Mouse (Mus musculus) embryonic stem cell, embryonic (primary cell): ENCODE data around the gene Lrpprc.

Experiments
- CTCF ChIA-PET, 4 experiments: fragments of 300-600 bp in 2 of 4; fragments of 350-600 bp in 2 of 4; sonication (Branson Sonifier 250); formaldehyde crosslinking; loops; one replicate each; lab custom pipeline; 2022; ENCODE audit warnings: inconsistent platforms in 2 of 4; lab: Charles Lee
- POLR2A ChIA-PET, 4 experiments: fragments of 300-600 bp in 2 of 4; fragments of 350-600 bp in 2 of 4; sonication (Branson Sonifier 250); formaldehyde crosslinking; loops; one replicate each; lab custom pipeline; 2022; ENCODE audit warnings: antibody characterized with exemption in 4 of 4, inconsistent platforms in 1 of 4; lab: Charles Lee

Gene Lrpprc

DNA sequence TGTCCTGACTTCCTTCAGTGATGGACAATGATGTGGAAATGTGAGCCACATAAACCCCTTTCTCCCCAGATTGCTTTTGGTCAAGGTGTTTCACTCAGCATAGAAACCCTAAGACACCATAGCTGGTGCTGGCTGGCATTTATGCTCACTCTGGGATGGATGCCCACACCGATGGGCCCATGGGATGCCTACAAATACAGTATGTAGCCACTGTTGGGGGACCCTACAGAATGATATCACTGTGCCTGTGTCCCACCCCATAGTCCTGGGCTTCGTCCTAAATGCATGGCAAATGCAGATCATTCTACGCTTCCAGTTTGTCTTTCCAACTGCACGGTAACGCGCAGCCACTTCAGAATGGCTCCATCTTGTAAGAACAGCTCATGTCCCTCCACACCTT, 10.3 kb downstream of the Lrpprc start:
- POLR2A ChIA-PET: interaction anchor here in 2 of 4 experiments (1.6 to 1.7 kb wide), 2 partner anchors 11 to 12 kb away, joined by 5 to 6 read pairs; no protein-coding TSS in a partner anchor
- CTCF ChIA-PET: no interaction called here

DNA sequence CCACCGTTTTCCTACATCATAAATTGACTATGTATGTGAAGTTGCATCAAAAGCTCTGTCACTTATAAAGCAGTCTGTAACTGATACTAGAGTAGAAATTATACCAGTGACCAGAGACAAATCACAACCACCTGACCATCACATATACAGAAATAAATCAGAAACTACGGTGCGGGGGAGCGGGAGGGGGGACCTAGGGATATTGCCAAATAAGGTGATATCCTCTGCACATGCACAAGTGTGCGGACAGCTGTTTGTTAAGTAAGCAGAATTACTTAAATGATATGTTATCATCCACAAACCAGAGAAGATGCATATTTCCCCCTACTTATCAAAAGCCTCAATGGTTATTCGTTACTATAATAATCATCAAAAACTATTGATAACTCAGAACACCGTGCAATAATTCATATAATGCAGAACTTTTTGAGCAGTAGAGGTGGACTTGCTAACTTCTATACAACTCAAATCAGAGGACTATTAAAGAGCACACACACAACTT, 12.1 kb downstream of the Lrpprc start:
- CTCF ChIA-PET: no interaction called here

DNA sequence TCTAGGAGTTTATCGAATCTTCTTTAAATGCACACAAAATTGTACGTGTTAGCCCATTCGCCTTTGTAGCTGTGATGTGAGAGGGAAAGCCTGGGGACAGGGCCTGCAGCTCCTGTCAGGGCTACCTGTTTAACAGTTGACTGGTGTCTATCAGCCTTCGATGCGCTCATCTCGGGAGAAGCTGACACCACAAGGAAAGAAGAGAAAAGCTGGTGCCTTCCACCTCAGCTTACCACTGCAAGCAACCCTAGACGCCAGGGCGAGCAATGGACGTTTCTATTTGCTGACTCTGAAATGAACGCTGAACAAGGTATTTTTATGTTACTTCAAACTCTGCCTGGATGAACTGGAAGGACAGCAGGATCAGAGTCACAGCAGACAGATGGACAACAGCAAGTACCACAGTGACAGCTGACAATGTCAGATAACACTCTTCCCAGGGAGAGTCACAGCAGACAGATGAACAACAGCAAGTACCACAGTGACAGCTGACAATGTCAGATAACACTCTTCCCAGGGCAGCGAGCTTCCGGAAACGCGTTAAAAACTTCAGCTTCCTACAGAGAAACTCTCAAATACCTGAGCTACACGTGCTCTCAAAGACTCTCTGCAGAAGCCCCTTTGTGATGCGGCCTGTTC, 14.1 kb downstream of the Lrpprc start:
- CTCF ChIA-PET: no interaction called here
- POLR2A ChIA-PET: interaction anchor here in 2 of 4 experiments (0.6 to 3.7 kb wide), 3 partner anchors 8 to 851 kb away, joined by 3 to 16 read pairs (median 3); no protein-coding TSS in a partner anchor

More for the DNA sequence above, 12.1 kb downstream of the Lrpprc start:
- POLR2A ChIA-PET: interaction anchor here in 1 of 4 experiments (0.6 to 1.8 kb wide), 4 partner anchors 9 to 47 kb away, joined by 3 to 6 read pairs (median 3); no protein-coding TSS in a partner anchor

DNA sequence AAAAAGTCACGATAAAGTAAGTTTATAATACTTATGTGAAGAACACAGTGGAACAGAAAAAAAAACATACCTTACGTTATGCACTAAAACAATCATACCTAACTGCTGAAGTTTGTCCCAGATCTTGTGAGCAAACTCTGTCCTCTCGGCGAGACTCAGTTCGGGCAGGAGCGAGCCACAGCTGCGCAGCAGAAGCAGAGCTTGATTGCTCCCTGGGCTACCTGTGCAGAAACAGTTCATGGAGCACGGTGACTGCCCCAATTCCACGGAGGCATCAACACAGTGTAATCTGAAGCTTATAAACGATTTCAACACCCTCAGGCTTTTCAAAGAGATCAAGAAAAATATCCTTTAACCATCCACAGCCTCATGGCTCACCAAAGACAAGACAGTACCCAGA, 15.3 kb downstream of the Lrpprc start:
- CTCF ChIA-PET: no interaction called here
- POLR2A ChIA-PET: interaction anchor here in 1 of 4 experiments (0.7 to 3.7 kb wide), 6 partner anchors 10 to 186 kb away, joined by 3 to 16 read pairs (median 3); no protein-coding TSS in a partner anchor

DNA sequence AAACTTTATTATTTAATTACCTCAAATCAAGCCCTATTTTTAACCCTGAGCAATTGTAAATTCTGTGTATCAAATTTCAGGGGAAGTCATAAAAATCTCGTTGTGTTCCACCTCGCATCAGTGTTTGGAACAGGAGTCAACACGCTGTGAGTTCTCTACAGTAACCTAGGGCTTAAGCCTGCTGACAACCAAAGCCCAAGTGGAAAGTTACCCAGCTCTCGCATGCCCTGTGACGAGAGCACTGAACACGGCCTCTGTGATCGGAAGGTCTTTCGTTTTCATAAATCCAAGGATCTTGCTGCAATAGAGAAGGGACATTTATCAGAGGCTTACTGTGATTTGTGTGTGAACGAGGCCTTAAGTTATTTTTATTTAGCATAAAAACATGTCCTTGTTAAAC, 18.7 kb downstream of the Lrpprc start:
- ChIA-PET POLR2A (interaction anchor here in 1 of 4 experiments (0.7 to 1.1 kb wide), 2 partner anchors 10 to 54 kb away, joined by 3 read pairs; no protein-coding TSS in a partner anchor), CTCF (no interaction called here)

DNA sequence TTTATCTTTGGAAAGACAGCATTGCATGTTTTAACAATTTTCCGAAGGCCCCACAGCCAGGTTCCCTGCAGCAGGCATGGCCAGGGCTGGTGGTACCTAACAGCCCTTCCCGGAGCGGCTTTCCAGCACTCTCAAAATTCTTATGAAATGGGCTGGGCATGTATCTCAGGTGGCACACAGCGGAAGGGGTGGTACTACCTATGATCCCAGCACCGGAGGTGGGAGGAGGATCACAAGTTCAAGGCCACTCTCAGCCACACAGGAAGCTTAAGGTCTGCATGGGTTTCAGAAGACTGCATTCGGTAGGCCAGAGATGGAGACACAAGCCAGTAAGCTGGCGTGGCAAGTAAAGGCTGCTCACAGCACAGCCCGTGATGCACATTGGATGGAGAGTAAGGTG, 31.6 kb downstream of the Lrpprc start:
- POLR2A ChIA-PET: interaction anchor here in 2 of 4 experiments (0.8 to 1.8 kb wide), 6 partner anchors 10 to 47 kb away, joined by 3 to 5 read pairs (median 3); no protein-coding TSS in a partner anchor
- CTCF ChIA-PET: interaction anchor here in 1 of 4 experiments (0.6 kb wide), 1 partner anchor 38 kb away, joined by 3 read pairs; no protein-coding TSS in a partner anchor

DNA sequence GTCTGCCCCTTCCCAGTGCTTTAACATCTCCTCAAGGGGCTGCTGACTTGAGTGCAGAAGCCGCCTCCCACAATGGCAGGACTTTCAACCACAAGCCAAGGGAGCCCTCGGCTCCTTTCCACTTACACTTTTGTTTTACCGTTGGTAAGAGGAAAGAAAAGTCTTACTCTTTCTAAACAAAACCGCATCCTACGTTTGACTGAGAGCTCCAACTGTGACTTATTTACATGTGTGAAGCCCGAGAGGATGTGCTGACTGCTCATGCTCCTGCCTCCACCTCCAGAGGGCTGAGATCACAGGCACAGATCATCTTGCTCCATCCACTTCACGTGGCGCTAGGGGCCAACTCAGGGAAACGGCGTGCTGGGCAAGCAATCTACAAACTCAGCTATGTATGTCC, 32.2 kb downstream of the Lrpprc start:
- POLR2A ChIA-PET: interaction anchor here in 2 of 4 experiments (0.7 to 1.3 kb wide), 8 partner anchors 14 to 58 kb away, joined by 3 to 4 read pairs (median 3); no protein-coding TSS in a partner anchor
- CTCF ChIA-PET: interaction anchor here in 1 of 4 experiments (0.9 to 1.8 kb wide), 2 partner anchors 27 to 247 kb away, joined by 3 to 4 read pairs; partner anchors contain the start of gene Plekhh2

DNA sequence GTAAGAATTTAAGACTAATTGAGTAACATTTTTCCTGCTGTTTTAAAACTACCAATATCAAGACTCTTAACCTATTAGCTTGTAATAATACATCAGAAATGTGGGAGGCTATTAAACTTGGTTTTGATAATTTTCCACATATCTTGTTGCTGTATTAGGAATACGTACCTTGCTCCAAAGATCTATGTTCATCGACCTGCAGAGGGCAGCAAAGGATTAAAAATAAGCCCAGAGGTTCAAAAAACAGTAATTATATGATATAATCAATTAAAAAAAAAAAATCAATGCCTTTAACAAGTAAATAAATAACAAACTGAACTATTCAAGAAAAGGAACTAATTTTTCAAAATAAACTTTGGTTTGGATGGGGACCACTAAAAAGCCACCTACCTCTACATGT, 34.5 kb downstream of the Lrpprc start:
- CTCF ChIA-PET: interaction anchor here in 1 of 4 experiments (1.0 kb wide), 1 partner anchor 29 kb away, joined by 3 read pairs; no protein-coding TSS in a partner anchor
- POLR2A ChIA-PET: interaction anchor here in 2 of 4 experiments (0.8 to 1.8 kb wide), 5 partner anchors 12 to 410 kb away, joined by 3 to 5 read pairs (median 3); partner anchors contain the start of gene Lrpprc (in 1 of the 2)

DNA sequence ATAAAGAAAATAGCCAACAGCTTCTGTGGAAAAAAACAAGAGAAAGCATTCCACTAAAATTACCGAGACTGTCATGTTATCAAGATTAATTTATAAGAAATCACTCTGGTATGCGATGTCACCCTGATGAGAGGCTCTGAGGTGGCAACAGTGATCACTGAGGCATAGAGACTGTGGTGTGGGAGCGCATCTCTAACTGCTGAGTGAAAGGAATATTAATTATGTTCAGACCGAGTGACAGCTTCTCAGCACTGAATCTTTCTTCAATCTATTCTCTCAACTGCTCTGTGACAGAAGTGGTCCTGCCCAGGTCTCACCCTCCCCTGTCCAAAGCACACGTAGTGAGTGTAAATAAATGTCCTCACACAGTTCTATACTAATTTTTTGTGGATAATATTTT, 37.1 kb downstream of the Lrpprc start:
- ChIA-PET CTCF (no interaction called here), POLR2A (no interaction called here)

DNA sequence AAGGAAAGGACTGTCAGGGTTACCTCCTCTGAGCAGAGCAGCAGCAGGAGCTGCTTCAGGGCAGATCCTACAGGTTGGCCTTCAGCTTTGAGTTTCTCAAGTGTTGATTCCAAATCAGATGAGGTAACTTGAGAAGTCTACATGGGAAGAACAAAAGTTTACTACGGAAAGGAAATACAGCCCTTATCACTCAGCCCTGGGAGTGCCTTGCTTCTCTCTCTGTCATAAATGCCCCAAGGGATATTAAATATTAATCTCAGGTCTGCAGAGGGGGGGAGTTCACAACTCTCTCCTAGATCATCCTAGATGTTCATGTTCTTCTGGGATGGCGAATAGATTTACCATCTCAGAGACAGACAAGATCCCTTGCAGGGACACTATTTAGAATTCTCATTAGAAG, 38.3 kb downstream of the Lrpprc start:
- ChIA-PET CTCF (no interaction called here), POLR2A (no interaction called here)

DNA sequence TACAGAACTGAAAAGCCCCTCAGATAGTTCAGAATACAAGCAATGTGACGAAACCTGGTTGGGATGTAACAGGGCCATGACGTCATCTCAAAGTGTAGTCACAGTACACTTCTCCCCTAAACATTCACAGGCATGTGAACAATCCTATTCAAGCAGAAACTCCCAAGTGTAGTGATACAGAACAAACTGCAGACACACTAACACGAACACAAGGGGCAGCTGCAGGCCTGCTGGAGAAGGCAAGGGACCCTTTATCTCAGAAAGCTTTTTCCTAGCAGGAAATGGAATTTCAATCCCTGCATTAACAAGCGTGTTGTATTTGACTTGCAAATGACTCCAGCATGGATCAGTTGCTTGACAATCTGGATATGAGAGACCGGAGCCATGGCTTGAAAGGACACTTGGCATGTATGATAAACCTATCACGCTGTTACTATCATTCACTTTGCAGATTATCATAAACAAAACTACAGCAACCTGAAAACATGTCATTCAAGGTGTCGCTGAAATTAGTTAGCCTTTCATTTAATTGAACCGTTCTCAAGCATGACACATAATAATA, 38.9 kb downstream of the Lrpprc start:
- ChIA-PET POLR2A (no interaction called here), CTCF (no interaction called here)

DNA sequence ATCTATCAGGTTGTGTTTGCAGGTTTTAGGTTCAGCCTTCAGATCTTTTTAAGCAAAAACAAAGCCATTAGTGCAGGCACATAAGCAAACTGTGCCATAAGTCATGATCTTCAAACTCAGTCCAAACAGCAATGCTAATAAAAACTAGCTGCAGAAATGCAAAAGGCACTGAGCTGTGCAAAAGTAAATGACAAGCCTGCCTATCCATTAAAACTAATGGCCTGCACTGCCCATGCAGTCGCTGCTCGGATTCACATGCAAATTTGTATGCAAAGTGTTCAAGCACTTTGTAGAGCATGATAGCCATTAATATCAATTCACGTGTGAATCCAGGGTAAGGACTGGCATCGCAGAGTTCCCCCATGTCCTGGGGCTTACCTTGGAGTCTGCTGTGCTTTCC, 40.5 kb downstream of the Lrpprc start:
- ChIA-PET CTCF (interaction anchor here in 2 of 4 experiments (0.6 to 1.2 kb wide), 2 partner anchors 35 to 884 kb away, joined by 3 read pairs; no protein-coding TSS in a partner anchor), POLR2A (interaction anchor here in 2 of 4 experiments (0.7 to 1.6 kb wide), 2 partner anchors 13 to 108 kb away, joined by 3 to 5 read pairs; no protein-coding TSS in a partner anchor)

DNA sequence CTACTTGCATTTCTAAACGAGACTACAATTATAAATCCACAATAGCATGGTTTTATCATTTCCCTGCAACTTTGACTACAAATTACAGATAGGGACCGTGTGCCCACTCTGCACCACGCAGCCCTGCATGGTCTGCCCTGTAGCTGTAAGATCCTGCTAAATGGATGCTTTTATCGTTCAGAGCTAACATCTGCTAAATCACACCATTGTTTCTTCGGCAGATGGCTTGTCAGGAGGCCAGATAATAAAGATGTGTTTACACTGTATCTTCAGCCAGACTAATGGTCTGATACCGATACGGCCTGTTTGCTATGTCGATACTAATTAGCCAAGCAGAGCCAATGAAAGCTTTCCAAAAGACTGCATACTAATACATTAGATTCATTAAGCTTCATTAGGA, 41.3 kb downstream of the Lrpprc start:
- ChIA-PET POLR2A (interaction anchor here in 2 of 4 experiments (0.9 to 1.6 kb wide), 2 partner anchors 12 kb away, joined by 3 to 5 read pairs; no protein-coding TSS in a partner anchor), CTCF (interaction anchor here in 2 of 4 experiments (0.6 to 1.2 kb wide), 2 partner anchors 36 to 884 kb away, joined by 3 read pairs; no protein-coding TSS in a partner anchor)

DNA sequence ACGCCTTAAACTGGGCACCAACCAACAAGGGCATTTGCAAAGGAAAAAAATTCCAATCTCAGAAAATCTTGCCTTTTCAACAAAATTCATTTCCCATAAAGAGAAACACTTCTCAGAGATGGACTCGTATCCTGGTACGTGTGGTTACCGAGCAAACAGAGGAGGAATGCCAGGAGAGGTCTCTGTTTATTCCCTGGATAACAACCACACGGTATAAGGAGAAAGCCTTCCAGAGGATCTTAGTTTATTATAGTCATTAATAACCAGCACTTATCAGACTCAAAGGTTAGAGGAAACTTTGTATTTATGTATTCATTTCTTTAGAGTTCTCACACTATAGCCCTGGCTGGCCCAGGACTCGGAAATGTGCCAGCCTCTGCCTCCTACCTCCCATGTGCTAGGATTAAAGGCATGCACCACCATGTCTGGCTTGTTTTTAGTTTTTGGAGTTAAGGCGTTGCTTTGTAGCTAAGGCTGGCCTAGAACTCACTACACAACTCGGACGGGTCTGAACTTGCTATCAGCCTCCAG, 42.4 kb downstream of the Lrpprc start:
- POLR2A ChIA-PET: no interaction called here
- CTCF ChIA-PET: no interaction called here

DNA sequence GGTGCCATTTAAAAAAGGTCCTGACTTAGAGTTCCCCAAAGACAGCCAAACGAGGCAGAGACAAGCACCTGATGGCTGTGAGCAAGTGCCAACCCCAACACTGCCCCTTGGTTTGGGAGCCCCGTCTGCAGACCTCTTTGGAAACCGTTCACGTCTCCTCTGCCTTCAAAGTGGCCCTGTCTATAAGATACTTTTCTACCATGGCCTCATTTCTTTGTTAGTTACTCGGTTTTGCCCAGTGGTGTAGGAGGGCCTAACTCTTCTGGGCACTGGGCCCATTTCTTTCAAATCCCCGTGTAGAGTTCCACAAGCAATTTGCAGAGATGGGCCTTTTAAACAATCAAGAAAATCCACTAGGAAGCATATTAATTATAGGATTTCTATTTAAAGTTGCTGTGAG, 43.4 kb downstream of the Lrpprc start:
- ChIA-PET CTCF (no interaction called here), POLR2A (no interaction called here)

DNA sequence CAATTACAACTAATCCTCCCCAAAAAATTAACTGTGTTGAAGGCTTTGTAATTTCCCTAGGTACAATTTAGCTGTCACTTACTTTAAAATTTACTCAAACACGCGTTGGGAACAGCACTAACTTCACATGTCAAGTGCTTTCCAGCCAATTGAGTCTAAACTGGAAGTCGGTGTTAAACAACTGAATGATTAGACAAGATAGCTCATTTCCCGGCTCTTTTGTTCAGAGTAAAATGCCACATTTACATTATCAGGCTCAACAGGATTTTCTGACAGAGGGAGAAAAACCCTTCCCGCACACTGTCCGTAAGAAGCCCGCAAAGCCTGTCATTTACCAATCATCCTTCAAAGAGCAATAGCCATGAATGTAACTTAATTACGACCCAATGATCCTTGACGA, 45.6 kb downstream of the Lrpprc start:
- CTCF ChIA-PET: no interaction called here
- POLR2A ChIA-PET: interaction anchor here in 2 of 4 experiments (1.0 to 1.8 kb wide), 4 partner anchors 13 to 43 kb away, joined by 3 to 5 read pairs (median 4); no protein-coding TSS in a partner anchor

DNA sequence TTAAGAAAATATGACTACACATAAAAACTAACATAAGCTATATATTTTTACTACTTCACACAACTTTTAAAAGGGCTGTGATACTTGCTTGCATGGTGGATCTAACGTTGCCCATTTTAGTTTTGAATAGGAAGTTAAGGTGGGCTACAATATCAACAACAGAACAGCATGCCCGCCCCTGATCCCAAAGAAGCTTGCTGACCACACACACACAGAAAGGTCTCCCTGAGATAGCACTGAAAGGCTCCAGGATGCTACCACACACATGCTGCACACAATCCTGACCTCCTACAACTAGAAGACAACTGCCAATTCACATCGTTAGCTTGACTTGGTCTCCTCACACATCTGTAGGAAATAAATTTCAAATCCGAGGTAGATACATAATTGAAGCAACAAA, 46.3 kb downstream of the Lrpprc start:
- ChIA-PET POLR2A (interaction anchor here in 2 of 4 experiments (1.0 to 1.8 kb wide), 4 partner anchors 14 to 42 kb away, joined by 3 to 5 read pairs (median 4); no protein-coding TSS in a partner anchor), CTCF (no interaction called here)

DNA sequence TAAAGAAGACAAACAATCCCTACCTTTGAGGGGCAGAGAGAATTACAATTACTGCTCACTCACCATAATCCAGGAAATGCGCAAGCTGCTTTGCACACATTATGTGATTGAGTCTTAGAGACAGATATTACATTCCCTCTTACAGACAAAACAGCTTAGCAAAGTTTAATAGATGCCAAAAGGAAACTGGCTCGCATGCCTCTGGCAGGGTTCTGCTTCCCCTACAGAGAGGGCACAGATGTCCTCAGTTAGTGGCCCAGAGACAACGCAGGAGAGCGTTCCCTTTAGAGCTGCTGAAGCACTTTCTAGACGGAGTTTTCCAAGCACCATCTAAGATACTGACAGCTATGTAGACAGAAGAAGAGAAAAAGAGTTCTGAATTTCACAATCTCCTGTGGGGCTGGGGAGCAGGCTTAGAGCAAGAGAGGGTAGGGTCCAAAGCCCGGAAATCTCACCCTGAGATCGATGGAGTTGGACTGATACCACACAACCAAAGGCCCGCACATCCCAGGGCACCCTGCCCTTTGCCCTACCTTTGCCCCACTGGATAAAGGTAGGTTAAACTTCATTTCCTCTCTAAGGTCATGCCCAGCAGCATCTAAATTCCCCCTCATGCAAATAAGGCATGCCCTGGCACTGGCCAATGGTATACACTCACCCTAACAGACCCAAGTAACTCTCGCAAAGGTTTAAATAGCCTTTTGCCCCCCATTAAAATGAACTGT, 52.4 kb downstream of the Lrpprc start:
- ChIA-PET CTCF (no interaction called here), POLR2A (interaction anchor here in 1 of 4 experiments (1.9 to 2.1 kb wide), 2 partner anchors 20 to 24 kb away, joined by 6 to 8 read pairs; no protein-coding TSS in a partner anchor)
